Mouse (Mus musculus) E14TG2a.4 (cell line): Measurements from ENCODE around the gene Iffo2.

Experiments used
- CTCF ChIP-seq: conservative IDR thresholded peaks from 2 replicates; pipeline ENCODE4 v1.5.1; 2014; ENCODE audit warnings: low read length
- NANOG ChIP-seq: IDR thresholded peaks from 2 replicates; pipeline ENCODE4 v1.6.1; 2014; ENCODE audit warnings: borderline replicate concordance, low read length, mixed read lengths
- POU5F1 ChIP-seq: IDR thresholded peaks from 2 replicates; pipeline ENCODE4 v1.6.1; 2014; ENCODE audit warnings: low read length, borderline replicate concordance

- TF ChIP-seq CTCF (no peak), NANOG (peak; percentile 20; the same call in 1 of the 2 replicates), POU5F1 (0 out of 2 replicates have a peak, but pooled peaks have one; percentile 13)
Measured at GRCm38 (mm10) chr4:139488325-139488724, 42.0 kb upstream of the Iffo2 start.
